Mouse (Mus musculus) testis, adult 2 months (tissue): ENCODE measurements around the gene Rxrb.

Experiments used
- CTCF ChIP-seq: fragments of 200-500 bp; IDR thresholded peaks from 2 replicates; pipeline ENCODE4 v1.5.1; 2012; ENCODE audit warnings: low read depth, mild to moderate bottlenecking, inconsistent platforms, low read length, moderate library complexity; ENCODE audit not compliant: control insufficient read depth, insufficient read depth, insufficient replicate concordance
- POLR2A ChIP-seq: fragments of 200-500 bp; IDR thresholded peaks from 2 replicates; pipeline ENCODE4 v1.6.1; 2012; ENCODE audit warnings: low read depth, mild to moderate bottlenecking, inconsistent platforms, low read length, moderate library complexity; ENCODE audit not compliant: control insufficient read depth

- no peak for TF ChIP-seq CTCF
- TF ChIP-seq POLR2A: no peak
Observed at GRCm38 (mm10) chr17:34023678-34024077, 7.9 kb upstream of the Rxrb start.
